Mouse (Mus musculus): ENCODE results near the gene Ccl11. TPM values are rescaled to one million over a fixed set of nuclear protein-coding genes. Genes with fewer than 3 reads are reported as not detected.

Ccl11 gene
- polyA plus RNA-seq, 1 experiment from 2014 or later, result not detected

GRCm38 (mm10) chr11:82099511-82100323, 42.1 kb downstream of the Ccl11 start:
- no peak for ATAC-seq (ENCODE audit: insufficient number of reproducible peaks, insufficient read depth, low FRiP score, low TSS enrichment, low read depth)

GRCm38 (mm10) chr11:82101087-82101486, 43.5 kb downstream of the Ccl11 start:
- Histone ChIP-seq H3K9ac (replicated peaks) (no peak overlapping the region), H3K4me3 (replicated peaks) (no peak overlapping the region), H3K27ac (no peak overlapping the region), H3K36me3 (no peaks in the 10 kb centered on the region), H3K4me2 (no peak overlapping the region), H3K9me3 (no peaks in the 10 kb centered on the region), H3K27me3 (no peaks in the 10 kb centered on the region; the same call in 1 of the 2 replicates), H3K4me1 (replicated peaks) (0 out of 2 replicates have a peak, but pooled peaks cover 2% of the 10 kb centered on the region)
- WGBS, result 75% methylated on average over 4 of the region's 4 CpGs
- no peak for ATAC-seq (ENCODE audit: insufficient number of reproducible peaks, insufficient read depth, low FRiP score, low TSS enrichment, low read depth)

More at GRCm38 (mm10) chr11:82099511-82100323, 42.1 kb downstream of the Ccl11 start:
- Histone ChIP-seq H3K27ac (no peak overlapping the region), H3K4me3 (replicated peaks) (no peak overlapping the region), H3K9me3 (no peaks in the 10 kb centered on the region), H3K4me1 (replicated peaks) (0 out of 2 replicates have a peak, but pooled peaks cover 2% of the 10 kb centered on the region), H3K27me3 (no peaks in the 10 kb centered on the region; the same call in 1 of the 2 replicates), H3K9ac (replicated peaks) (no peak overlapping the region), H3K4me2 (no peak overlapping the region), H3K36me3 (no peaks in the 10 kb centered on the region)
- 86% methylated on average over 10 of the region's 10 CpGs for WGBS

DNA sequence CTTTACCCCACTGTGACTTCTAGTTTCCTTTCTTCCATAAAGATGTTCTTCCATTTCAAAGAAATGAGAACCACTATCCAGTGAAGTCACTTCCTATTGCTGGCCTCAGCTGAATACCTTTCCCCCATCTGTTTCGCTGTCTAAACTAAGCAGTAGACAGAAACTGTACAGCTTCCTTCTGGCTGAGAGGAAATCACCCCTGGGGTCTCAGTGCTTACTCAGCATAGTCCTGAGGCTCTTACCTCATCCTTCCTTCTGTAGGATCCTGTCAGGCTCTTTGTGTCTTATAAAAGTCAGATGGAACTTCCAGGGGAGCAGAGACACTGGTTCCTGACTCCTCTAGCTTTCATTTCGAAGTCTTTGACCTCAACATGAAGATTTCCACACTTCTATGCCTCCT, 43.9 kb downstream of the Ccl11 start, which contains the start of gene Ccl12:
Gene Ccl12, plus strand, starts transcription at position 317 of the 400 bp plus-strand sequence.
- WGBS, result 73% methylated on average over 2 of the region's 2 CpGs
- no peak for ATAC-seq (ENCODE audit: insufficient number of reproducible peaks, insufficient read depth, low FRiP score, low TSS enrichment, low read depth)
- Histone ChIP-seq H3K9ac (replicated peaks) (no peak within 1 kb of the TSS), H3K36me3 (no peaks in the 10 kb centered on the region), H3K4me1 (replicated peaks) (0 out of 2 replicates have a peak, but pooled peaks cover 2% of the 10 kb centered on the region), H3K4me3 (replicated peaks) (no peak within 1 kb of the TSS), H3K27me3 (no peaks in the 10 kb centered on the region; the same call in 1 of the 2 replicates), H3K27ac (no peak within 1 kb of the TSS), H3K9me3 (no peaks in the 10 kb centered on the region), H3K4me2 (no peak within 1 kb of the TSS)

DNA sequence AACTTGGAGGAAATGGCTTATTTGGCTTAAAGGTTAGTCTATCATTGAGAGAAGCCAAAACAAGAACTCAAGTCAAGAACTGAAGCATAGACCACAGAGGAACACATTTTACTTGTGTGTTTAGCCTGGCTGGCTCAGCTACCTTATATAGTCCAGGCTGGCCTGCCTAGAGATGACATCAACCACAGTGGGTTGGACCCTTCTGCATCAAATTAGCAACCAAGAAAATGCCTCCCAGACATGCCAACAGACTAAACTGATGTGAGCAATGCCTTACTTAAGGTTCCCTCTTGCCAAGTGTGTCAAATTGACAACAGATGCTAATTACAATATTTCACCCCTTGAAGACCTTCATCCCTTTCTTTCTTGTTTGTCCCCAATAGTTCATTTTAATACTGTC, 52.0 kb downstream of the Ccl11 start:
- no peak overlapping the region for H3K4me3 ChIP-seq (replicated peaks)
- H3K4me2 ChIP-seq, result no peak overlapping the region
- H3K4me1 ChIP-seq (replicated peaks), result no peaks in the 10 kb centered on the region
- no peaks in the 10 kb centered on the region for H3K27me3 ChIP-seq
- H3K27ac ChIP-seq, result no peak overlapping the region
- no peaks in the 10 kb centered on the region for H3K36me3 ChIP-seq
- H3K9ac ChIP-seq (replicated peaks), result no peak overlapping the region
- no peaks in the 10 kb centered on the region for H3K9me3 ChIP-seq
- ATAC-seq (ENCODE audit: insufficient number of reproducible peaks, insufficient read depth, low FRiP score, low TSS enrichment, low read depth), result no peak

- WGBS, result 49% methylated on average over 6 of the region's 6 CpGs
- H3K9ac ChIP-seq (replicated peaks), result no peak overlapping the region
- ATAC-seq (ENCODE audit: insufficient number of reproducible peaks, insufficient read depth, low FRiP score, low TSS enrichment, low read depth), result no peak
- no peak overlapping the region for H3K4me3 ChIP-seq (replicated peaks)
- no peak overlapping the region for H3K27ac ChIP-seq
- H3K27me3 ChIP-seq, result no peaks in the 10 kb centered on the region
- no peaks in the 10 kb centered on the region for H3K9me3 ChIP-seq
- H3K4me2 ChIP-seq, result no peak overlapping the region
- H3K4me1 ChIP-seq (replicated peaks), result no peaks in the 10 kb centered on the region
- H3K36me3 ChIP-seq, result no peaks in the 10 kb centered on the region
These were observed 53.0 kb downstream of the Ccl11 start for GRCm38 (mm10) chr11:82110372-82111248.

Other genes starting within 250 kb of the Ccl11 start
- gene 5530401A14Rik, start 197.2 kb upstream of the Ccl11 start, polyA plus RNA-seq (2016; fragmentation: Nextera tagmentation; extraction: Ambion mirVana), result not detected in 2 replicates
- 0.51 and 0.60 TPM in 2 replicates for gene Asic2, start 89.4 kb upstream of the Ccl11 start, polyA plus RNA-seq (2016; fragmentation: Nextera tagmentation; extraction: Ambion mirVana)
- 1.1 and 1.5 TPM in 2 replicates for gene Ccl2, start 22.3 kb upstream of the Ccl11 start, polyA plus RNA-seq (2016; fragmentation: Nextera tagmentation; extraction: Ambion mirVana)
- not detected in 2 replicates for gene Gm17268, start 19.3 kb upstream of the Ccl11 start, polyA plus RNA-seq (2016; fragmentation: Nextera tagmentation; extraction: Ambion mirVana)
- gene Ccl7, start 12.1 kb upstream of the Ccl11 start, polyA plus RNA-seq (2016; fragmentation: Nextera tagmentation; extraction: Ambion mirVana), result 0.46 TPM in 1 of 2 replicates, not detected in the other
- 0.87 and 1.9 TPM in 2 replicates for gene Ccl12, start 44.0 kb downstream of the Ccl11 start, polyA plus RNA-seq (2016; fragmentation: Nextera tagmentation; extraction: Ambion mirVana)
- gene Ccl8, start 57.4 kb downstream of the Ccl11 start, polyA plus RNA-seq (2016; fragmentation: Nextera tagmentation; extraction: Ambion mirVana), result not detected in 2 replicates
- not detected in 2 replicates for gene Ccl1, start 247.9 kb downstream of the Ccl11 start, polyA plus RNA-seq (2016; fragmentation: Nextera tagmentation; extraction: Ambion mirVana)